Mouse (Mus musculus) spleen, adult 12 weeks (tissue): Measurements from ENCODE around the gene Gm10283.
"Not testable (repeated sequence)": the region's sequence is repeated elsewhere in the genome, so short reads cannot be mapped to it uniquely, and the experiment has no call there.

Source experiments
- DNase-seq: peaks from one replicate; pipeline ENCODE4 v3.0.0; 2022; ENCODE audit warnings: low spot score

Gene Gm10283

GRCm38 (mm10) chr8:60503098-60503497 lies at the start of gene Gm10283:
Gene Gm10283, minus strand, starts transcription at chr8:60503198.
- no peak for DNase-seq

- no peak for DNase-seq
Observed at GRCm38 (mm10) chr8:60534945-60535344, 31.9 kb upstream of the Gm10283 start.

- no peak for DNase-seq
Observed at GRCm38 (mm10) chr8:60518286-60518685, 15.3 kb upstream of the Gm10283 start.

DNA sequence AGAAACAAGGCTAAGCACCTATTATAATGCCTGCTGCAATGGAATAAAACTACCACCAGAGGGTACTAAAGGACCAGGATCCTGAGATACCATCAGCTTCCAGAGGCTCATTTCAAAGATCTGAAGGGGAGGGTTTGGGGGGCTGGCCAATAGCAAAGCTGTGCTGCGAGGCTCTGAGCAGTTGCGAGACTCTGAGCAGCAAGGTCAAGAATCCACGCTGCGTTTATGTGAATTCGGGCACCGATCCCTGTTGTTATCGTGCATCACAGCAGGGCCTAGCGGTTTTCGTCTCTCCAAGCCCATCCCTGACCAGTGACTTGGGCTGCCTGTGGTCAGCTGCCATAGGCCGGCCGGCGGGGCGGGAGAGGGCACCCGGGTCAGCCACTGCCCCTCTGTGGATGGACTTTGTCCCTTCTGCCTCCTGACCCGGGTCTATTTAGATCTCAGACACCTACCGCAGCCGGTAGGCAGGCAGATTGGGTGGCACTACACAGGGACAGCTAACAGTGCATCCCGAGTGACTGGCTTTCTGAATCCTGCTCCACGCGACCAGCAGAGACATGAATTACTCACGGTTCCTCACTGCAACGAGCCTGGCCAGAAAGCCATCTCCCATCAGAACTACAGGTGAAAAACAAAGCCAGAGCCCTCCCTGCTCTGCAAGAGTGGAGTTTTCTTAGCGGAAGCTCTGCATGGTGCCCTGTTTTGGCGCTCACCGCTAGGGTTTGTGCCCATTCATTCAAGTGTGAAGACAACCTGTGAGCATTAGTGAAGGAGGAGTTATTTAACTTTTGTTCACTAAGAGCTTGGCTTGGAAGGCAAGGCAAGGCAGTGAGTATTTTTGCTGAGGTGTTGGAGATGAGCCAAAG lies 2.9 kb upstream of the Gm10283 start, which contains the start of gene Aadat:
Gene Aadat, plus strand, starts transcription at position 280 of the 869 bp plus-strand sequence.
- no peak for DNase-seq

DNA sequence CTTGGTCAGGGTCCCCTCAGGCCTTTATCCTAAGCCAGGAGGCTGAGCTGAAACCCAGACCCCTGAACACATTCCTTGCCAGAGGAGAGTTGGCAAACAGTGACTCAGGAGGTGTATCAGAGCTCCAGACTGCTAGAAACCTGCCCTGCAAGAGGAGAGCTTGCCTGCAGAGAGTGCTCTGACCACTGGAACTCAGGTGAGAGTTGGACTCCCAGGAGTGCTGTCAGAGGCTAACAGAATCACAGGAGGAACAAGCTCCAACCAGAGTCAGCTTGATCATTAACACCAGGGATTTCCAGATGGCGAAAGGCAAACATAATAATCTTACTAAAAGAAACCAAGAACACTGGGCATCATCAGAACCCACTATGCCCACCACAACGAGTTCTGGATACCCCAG lies 8.0 kb downstream of the Gm10283 start:
- not testable (repeated sequence) for DNase-seq

- no peak for DNase-seq
Observed at GRCm38 (mm10) chr8:60494606-60495005, 8.4 kb downstream of the Gm10283 start.

GRCm38 (mm10) chr8:60492471-60492870 lies 10.5 kb downstream of the Gm10283 start:
- DNase-seq: no peak

- DNase-seq: no peak
Observed at GRCm38 (mm10) chr8:60491871-60492270, 11.1 kb downstream of the Gm10283 start.

- no peak for DNase-seq
Observed at GRCm38 (mm10) chr8:60490147-60490546, 12.9 kb downstream of the Gm10283 start.

- DNase-seq: no peak
Observed at GRCm38 (mm10) chr8:60466686-60467335, 36.2 kb downstream of the Gm10283 start.

DNA sequence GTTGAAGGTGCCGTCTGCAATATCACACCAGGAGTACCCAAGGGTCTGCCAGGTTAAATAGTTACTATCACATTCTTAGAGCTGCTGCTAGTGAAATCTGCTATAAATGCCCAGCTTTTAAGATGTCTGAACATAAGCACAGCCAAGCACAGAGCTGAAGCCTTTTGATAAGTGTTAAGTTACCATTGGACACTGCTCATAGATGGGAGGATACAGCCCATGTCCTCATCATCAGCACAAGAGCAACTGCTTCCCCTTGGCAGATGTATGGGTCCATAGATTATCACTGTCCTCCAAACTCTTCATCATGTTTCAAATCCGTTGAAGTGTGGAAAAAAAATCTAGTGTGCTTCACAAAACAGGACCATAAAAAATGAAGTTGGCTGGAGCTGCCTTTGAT lies 53.7 kb downstream of the Gm10283 start:
- no peak for DNase-seq

DNA sequence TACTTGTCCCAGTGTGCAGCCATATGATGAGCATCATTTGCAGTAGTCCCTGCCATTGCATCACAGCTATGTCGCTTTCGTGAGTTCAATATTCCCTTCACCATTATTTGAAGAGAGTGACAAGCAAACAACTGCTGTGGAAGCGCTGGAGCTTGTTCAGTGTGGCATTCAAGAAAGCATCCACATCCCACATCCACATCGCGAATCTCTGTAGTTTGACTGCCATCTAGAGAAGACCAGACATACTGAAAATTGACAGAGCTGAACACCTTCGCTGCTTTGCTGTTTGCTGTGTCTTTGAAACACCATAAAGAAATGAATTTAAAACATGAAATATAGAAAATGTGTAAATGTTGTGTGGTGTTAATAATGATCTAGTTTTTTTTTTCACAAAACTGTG lies 58.0 kb downstream of the Gm10283 start:
- no peak for DNase-seq

DNA sequence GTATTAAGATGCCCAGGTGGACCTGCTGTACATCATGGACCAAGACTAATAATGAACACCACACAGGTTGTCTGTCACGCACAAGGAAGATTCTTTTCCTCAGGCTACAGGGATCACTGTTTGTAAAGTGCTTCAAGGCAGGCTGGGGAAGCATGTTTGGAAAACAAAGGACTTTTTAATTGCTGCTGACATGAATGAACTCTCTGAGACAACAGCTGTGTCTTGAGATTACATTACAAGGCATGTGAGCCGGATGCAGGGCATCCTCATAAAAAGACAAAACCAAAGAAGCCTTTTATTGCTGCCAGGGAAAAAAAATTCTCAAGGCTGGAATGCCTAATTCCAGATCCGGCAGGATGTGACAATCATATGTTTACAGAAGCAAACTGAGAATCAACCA lies 64.4 kb downstream of the Gm10283 start:
- DNase-seq: no peak

- DNase-seq: no peak
Observed at GRCm38 (mm10) chr8:60436872-60437271, 66.1 kb downstream of the Gm10283 start.

DNA sequence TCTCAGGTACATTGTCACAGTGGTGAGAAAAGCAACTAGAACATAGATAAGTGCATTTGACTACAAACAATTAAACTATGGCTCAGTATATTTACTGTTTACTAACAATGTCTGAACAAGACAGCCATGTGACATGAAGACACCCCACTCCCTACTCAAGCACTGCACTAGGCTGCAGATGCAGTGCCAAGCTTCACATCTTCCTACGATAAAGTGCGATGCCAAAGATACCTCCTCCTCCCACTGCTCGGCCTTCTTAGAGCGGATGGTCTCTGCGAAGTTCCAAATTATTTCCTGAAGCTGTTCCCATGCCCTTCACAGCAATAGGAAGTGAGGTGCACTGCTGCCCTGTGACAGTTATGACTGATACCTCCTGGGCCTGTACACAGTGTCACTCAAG lies 70.3 kb downstream of the Gm10283 start:
- no peak for DNase-seq

DNA sequence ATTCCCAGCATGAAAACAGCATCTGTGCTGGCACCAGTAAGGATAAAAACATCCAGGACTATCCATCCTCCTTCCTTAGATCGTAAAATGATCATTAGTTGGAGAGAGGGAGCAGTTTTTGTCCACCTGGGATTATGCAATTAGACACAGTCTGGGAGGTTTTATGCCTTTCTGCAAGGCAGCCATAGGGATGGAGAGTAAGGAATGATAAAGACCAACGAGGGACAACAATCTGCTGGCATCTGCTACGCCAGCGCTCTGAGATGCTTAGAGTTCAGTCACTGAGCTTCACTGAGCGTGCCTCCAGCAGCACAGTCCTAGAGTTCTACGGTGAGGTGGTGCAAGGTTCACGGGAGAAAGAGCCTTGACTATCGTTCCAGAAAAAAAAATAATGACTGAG lies 96.6 kb downstream of the Gm10283 start:
- no peak for DNase-seq

- no peak for DNase-seq
Observed at GRCm38 (mm10) chr8:60404994-60405548, 97.9 kb downstream of the Gm10283 start.

GRCm38 (mm10) chr8:60393675-60394074 lies 109.3 kb downstream of the Gm10283 start:
- no peak for DNase-seq

- no peak for DNase-seq
Observed at GRCm38 (mm10) chr8:60386589-60386988, 116.4 kb downstream of the Gm10283 start.
